In genomic region chr10:14064759-14065395, GRCm38 (mm10) we compare ENCODE assay signal across 22 mouse cellular contexts.
DNase-seq lines count a peak whose midpoint lies in the region; ATAC-seq and TF ChIP-seq lines count a peak whose summit lies in the region.
"Had no signal": no experiment of that assay in that cellular context is flagged by ENCODE, and none has a peak within 500 bp of the region (broad histone marks: within the 10 kb centered on the region; RNA-seq: fewer than 3 reads in every experiment).

No protein-coding gene starts in this region.

- H3K4me3 ChIP-seq in heart, embryonic 14.5 days (ENCODE audit: control insufficient read depth in 1 of 2, insufficient read depth in 1 of 2, low read depth in 1 of 2, low read length in 2 of 2), result no peak overlapping the region
- no peak overlapping the region for H3K4me3 ChIP-seq in lung, adult 2 months (replicated peaks; ENCODE audit: extremely low read depth, low read depth, low read length)
- no peak overlapping the region for H3K4me3 ChIP-seq in limb, embryonic 10.5 days
- H3K4me3 ChIP-seq: embryonic facial prominence, embryonic 10.5 days; heart, embryonic 15.5 days; hindbrain, embryonic 10.5 days; left cerebral cortex, adult 2 months; limb, embryonic 15.5 days; lung, embryonic 15.5 days; midbrain, embryonic 12.5 days; stomach, embryonic 15.5 days had no signal

- peaks cover 8 to 10% of the 10 kb centered on the region in 2 experiments for H3K4me1 ChIP-seq in heart, embryonic 14.5 days (ENCODE audit: control insufficient read depth in 2 of 2, insufficient read depth in 2 of 2, low read length in 2 of 2)
- peaks cover 8% of the 10 kb centered on the region for H3K4me1 ChIP-seq in lung, adult 2 months (ENCODE audit: control insufficient read depth, insufficient read depth, low read length)
- no peaks in the 10 kb centered on the region for H3K4me1 ChIP-seq in limb, embryonic 10.5 days
- H3K4me1 ChIP-seq: embryonic facial prominence, embryonic 10.5 days; hindbrain, embryonic 10.5 days; limb, embryonic 15.5 days; lung, embryonic 15.5 days; midbrain, embryonic 12.5 days; stomach, embryonic 15.5 days had no signal

- no peak for ATAC-seq in heart, embryonic 14.5 days (ENCODE audit: insufficient number of reproducible peaks, insufficient read depth, low FRiP score, low read depth)
- ATAC-seq: forebrain, postnatal 0 days; intestine, postnatal 0 days had no signal

- H3K9ac ChIP-seq in heart, embryonic 14.5 days (ENCODE audit: low read length), result no peak overlapping the region
- H3K9ac ChIP-seq: forebrain, postnatal 0 days; heart, embryonic 15.5 days; limb, embryonic 15.5 days; liver, embryonic 14.5 days; lung, embryonic 15.5 days; midbrain, embryonic 12.5 days; stomach, embryonic 15.5 days had no signal

- no peaks in the 10 kb centered on the region for H3K9me3 ChIP-seq in heart, embryonic 14.5 days (ENCODE audit: control insufficient read depth, low read length)
- no peaks in the 10 kb centered on the region for H3K9me3 ChIP-seq in limb, embryonic 10.5 days (replicated peaks)
- H3K9me3 ChIP-seq: embryonic facial prominence, embryonic 10.5 days; heart, embryonic 15.5 days; hindbrain, embryonic 10.5 days; limb, embryonic 15.5 days; lung, embryonic 15.5 days; midbrain, embryonic 12.5 days; stomach, embryonic 15.5 days had no signal

- DNase-seq in cerebellum, postnatal 25 days, result peak; percentile 38 to 62
- DNase-seq in cerebellum, adult 11-12 months, result no peak
- DNase-seq in heart, adult 9 months (ENCODE audit: low spot score in 2 of 2), result no peak
- DNase-seq in lung, postnatal 36 days, result peak; percentile 62
- DNase-seq in lung, adult 2 months, result no peak
- peak; percentile 15 for DNase-seq in limb, embryonic 10.5 days (ENCODE audit: low spot score)
- DNase-seq: adrenal gland, postnatal 25 days; forebrain, postnatal 0 days; gastrocnemius, postnatal 25 days; kidney, postnatal 4 days; thymus, postnatal 25 days had no signal

- no peaks in the 10 kb centered on the region for H3K27me3 ChIP-seq in heart, embryonic 14.5 days (ENCODE audit: control insufficient read depth, insufficient read depth, low read length)
- H3K27me3 ChIP-seq in limb, embryonic 10.5 days (ENCODE audit: low read depth, poor library complexity, severe bottlenecking), result no peaks in the 10 kb centered on the region
- H3K27me3 ChIP-seq: heart, embryonic 15.5 days; limb, embryonic 15.5 days; lung, embryonic 15.5 days; midbrain, embryonic 12.5 days; stomach, embryonic 15.5 days had no signal

- TF ChIP-seq CTCF in lung, adult 2 months (IDR thresholded peaks at IDR 0.05; ENCODE audit: insufficient read depth, low read length), result no peak

- TF ChIP-seq POLR2A in lung, adult 2 months (IDR thresholded peaks at IDR 0.05; ENCODE audit: borderline replicate concordance, extremely low read depth, low read depth, low read length), result no peak

- H3K4me2 ChIP-seq in heart, embryonic 14.5 days (ENCODE audit: low read length), result 0 out of 2 replicates have a peak overlapping the region, but pooled peaks have one; percentile 16
- H3K4me2 ChIP-seq: heart, embryonic 15.5 days; limb, embryonic 15.5 days; lung, embryonic 15.5 days; midbrain, embryonic 12.5 days; stomach, embryonic 15.5 days had no signal

- 31% methylated on average over 15 of the region's 15 CpGs for WGBS in heart, embryonic 14.5 days
- 58% methylated on average over 15 of the region's 15 CpGs for WGBS in lung, adult 2 months
- 84% methylated on average over 15 of the region's 15 CpGs for WGBS in limb, embryonic 10.5 days

- 0 out of 2 replicates have a peak, but pooled peaks cover 4% of the 10 kb centered on the region for H3K36me3 ChIP-seq in heart, embryonic 14.5 days (ENCODE audit: control insufficient read depth, insufficient read depth, low read length)
- no peaks in the 10 kb centered on the region for H3K36me3 ChIP-seq in limb, embryonic 10.5 days
- H3K36me3 ChIP-seq: embryonic facial prominence, embryonic 10.5 days; heart, embryonic 15.5 days; hindbrain, embryonic 10.5 days; limb, embryonic 15.5 days; lung, embryonic 15.5 days; midbrain, embryonic 12.5 days; stomach, embryonic 15.5 days had no signal

- no peak overlapping the region for H3K27ac ChIP-seq in heart, embryonic 14.5 days (replicated peaks in 1 of 2; ENCODE audit: control insufficient read depth in 1 of 2, insufficient read depth in 1 of 2, low read depth in 2 of 2, low read length in 2 of 2)
- H3K27ac ChIP-seq in limb, embryonic 10.5 days, result no peak overlapping the region
- H3K27ac ChIP-seq: embryonic facial prominence, embryonic 10.5 days; heart, embryonic 15.5 days; hindbrain, embryonic 10.5 days; left cerebral cortex, adult 2 months; limb, embryonic 15.5 days; liver, embryonic 14.5 days; lung, embryonic 15.5 days; midbrain, embryonic 12.5 days; stomach, embryonic 15.5 days had no signal

Comparison
In these comparisons a context has a peak if more than half of its experiments do, and no peak if none do; other contexts are left out.
1. DNase-seq: peak in cerebellum, postnatal 25 days (2 of 2), lung, postnatal 36 days (single experiment) and limb, embryonic 10.5 days (single experiment); none in cerebellum, adult 11-12 months (single experiment), heart, adult 9 months (0 of 2) and lung, adult 2 months (single experiment).